Mouse (Mus musculus) layer of hippocampus, adult 8-10 months (tissue): ENCODE data around the gene Kif18b. TPM values are rescaled to one million over a fixed set of nuclear protein-coding genes. Genes with fewer than 3 reads are reported as not detected.

Source experiments
- DNase-seq, 2 experiments: peaks; one replicate each; pipeline ENCODE4 v3.0.0; 2022; ENCODE audit warnings: low spot score in 2 of 2
- total RNA-seq, 4 experiments: library from RNA; stranded (reverse); gene quantifications; 2 replicates each; pipeline ENCODE4 v1.2.4; 2022

Kif18b gene
- total RNA-seq = under 1 TPM in 3 of 4 experiments, not detected in 1; 0.14 to 0.29 (median 0.23) TPM

DNA sequence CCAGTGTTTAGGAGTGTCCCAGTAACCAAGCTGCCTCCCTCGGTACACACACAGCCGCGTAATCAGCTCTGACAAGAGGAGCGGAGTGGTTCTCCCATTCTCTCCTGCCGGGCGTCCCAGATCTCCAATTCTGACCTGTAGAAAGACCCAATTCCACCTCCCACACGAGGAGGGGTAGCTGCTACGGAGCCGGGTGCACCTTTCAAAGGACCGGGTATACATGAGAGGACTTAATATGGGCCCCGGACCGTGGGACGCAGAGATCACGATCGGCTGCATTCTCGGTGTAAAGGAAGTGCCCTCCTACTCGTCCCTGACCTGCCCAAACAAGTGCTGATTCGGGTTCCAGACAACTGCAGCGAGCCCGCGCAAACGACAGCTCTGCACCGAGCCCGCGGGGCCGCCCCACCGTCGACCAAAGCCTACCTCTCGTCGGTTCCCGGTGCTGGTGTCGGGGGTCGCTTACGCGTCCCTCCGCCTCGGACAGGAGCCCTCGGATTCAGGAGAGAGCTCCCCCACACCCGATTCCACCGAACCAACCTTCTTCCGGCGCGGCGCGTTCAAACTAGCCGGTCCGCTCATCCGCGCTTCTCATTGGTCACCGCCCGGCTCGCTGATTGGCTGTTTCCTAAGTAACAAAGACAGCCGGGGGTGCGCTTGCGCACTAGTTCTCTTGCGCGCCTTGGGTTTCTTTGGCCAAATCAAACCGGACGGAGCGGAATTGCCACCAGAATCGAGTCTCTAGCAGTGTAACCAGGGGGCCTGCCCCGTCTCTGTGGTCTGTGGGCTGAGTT, at the start of gene Kif18b:
Gene Kif18b, minus strand, starts transcription at position 568 of the 794 bp plus-strand sequence.
- peak; percentile 91 to 94 for DNase-seq

DNA sequence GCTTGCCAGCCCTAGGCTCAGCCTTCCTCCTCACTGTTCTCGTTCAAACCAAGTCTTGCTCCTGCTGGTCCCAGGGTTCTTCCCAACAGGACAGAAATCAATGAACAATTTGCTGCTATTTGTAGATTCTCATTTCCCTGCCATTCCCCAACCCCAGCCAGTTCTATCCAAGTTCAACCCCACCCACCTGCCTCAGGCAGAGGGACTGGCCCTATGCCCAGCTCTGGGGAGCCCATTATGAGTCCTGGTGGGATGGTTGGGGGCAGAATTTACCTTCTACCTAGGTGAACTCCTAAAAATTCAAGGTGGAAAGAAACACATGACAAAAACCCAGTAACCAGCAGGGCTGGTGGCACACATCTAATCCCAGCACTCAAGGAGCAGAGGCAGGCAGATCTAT, 47.4 kb upstream of the Kif18b start:
- no peak for DNase-seq

GRCm38 (mm10) chr11:102971604-102972003, 46.7 kb upstream of the Kif18b start:
- no peak for DNase-seq

GRCm38 (mm10) chr11:102964547-102965091, 39.7 kb upstream of the Kif18b start:
- no peak for DNase-seq

- DNase-seq = no peak
Measured at GRCm38 (mm10) chr11:102963855-102964546, 39.1 kb upstream of the Kif18b start.

DNA sequence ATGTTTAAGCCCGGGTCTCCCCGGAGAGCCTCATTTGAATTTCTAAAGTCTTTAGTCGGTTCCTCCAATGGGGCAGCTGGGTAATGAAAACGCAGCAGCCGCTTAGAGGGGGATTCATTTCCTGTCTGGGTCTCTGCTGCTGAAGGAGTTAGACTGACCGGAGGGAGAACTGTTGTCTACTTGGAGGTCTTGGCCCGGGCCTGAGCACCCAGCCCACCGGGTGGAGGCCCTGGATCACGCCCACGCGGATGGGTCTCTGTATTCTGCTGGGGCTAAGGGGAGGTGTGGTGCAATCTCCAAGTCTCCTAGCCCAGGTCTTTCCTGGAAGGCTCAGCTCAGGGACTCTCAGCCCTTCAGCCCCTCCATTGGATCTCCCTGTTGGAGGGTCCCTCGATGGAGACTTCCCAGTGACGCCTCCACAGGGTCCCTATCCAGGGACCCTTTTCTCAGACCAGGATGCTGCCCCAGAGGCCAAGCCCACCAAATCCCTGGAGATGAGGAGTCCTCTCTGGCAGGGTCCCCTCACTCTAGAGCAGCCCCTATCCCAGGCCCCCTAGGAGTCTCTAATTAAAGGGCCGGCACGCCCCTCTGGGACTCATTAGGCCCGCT, 38.4 kb upstream of the Kif18b start:
- no peak for DNase-seq

DNA sequence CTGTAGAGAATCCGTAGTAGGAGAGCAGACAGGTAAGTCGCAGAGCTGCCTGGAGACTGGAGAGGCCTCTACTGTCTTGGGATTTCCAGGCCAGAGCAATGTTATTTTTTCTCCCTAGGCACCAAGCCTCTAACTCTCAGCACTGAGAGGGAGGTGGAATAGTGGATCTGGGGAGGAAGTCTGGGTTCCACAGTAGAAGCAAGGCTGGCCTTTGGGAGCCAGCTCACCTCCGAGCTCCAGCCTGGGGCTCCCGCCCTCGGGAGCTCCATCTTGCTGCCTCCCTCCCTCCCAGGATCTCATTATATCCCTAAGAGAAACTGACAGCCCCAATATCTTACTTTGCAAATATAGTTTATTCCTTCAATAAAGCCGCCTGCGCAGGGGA, 37.9 kb upstream of the Kif18b start:
- DNase-seq = no peak

DNA sequence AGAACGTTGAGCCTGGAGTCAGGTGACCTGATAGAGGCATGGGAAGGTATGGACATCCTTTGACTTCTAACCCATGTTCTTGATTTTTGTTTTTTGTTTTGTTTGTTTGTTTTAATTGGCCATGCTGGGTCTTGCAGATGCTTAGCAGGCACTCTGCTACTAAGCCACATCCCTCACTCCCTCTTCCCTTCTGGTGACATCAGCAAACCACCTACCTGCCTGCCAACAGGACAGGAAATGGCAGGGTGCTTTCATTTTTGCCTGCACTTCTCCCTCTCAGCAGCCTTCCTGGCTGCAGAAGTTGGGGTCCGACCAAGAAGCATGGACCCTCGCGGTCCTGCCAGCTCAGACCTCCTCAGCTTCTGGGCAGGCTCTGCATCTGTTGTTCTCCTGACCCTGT, 36.2 kb upstream of the Kif18b start:
- no peak for DNase-seq

GRCm38 (mm10) chr11:102958870-102959269, 33.9 kb upstream of the Kif18b start:
- no peak for DNase-seq

- no peak for DNase-seq
Measured at GRCm38 (mm10) chr11:102958431-102958830, 33.5 kb upstream of the Kif18b start.

GRCm38 (mm10) chr11:102957692-102958091, 32.8 kb upstream of the Kif18b start:
- DNase-seq = no peak

DNA sequence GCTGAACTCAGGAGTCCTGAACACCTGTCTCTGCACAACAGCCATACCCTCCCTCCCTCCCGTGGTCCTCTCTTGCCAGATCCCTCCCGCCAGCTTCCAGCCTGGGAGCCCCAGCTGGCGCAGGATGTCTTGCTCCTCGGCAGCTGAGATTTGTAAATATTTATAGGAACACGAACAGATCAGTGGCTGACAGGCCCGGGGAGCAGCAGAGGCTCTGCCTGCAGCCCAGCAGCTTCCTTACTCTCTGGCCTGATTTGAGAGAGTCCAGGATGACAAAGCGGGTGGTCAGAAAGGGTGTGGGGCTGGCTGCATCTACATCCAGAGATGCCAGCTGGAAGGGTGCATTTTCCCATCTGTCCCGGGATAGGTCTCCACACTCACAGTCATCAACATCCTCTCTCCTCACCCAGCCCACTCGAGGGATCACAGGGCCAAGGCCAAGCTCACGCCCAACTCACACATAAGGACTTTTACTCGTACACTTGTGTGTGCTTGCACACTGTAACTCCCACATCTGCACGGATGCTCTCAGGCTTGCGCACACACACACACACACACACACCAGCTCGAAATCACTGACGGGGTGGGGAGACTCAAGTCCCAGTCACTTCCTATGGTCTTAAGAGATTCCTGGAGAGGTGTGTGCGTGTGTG, 32.2 kb upstream of the Kif18b start:
- DNase-seq = no peak

- no peak for DNase-seq
Measured at GRCm38 (mm10) chr11:102952922-102953321, 28.0 kb upstream of the Kif18b start.

- peak in 1 of 2 experiments; percentile 29 for DNase-seq
Measured at GRCm38 (mm10) chr11:102948043-102948961, 23.4 kb upstream of the Kif18b start.

DNA sequence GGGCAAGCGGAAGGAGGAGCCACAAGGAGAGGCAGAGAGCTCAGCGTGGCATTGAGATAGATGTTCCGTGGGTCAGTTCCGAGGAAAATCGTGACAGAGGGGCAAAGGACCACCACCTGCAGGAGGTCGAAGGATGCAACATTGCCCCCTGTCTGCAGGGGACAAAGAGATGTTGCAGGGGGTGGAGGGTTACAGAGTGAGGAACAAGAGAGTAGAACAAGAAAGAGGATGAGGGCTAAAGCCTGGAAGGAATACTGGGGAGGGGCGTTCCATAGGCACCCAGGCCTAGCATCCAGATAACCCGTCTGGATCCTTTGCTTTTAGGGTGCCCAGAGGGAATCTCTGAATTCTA, 22.0 kb upstream of the Kif18b start:
- DNase-seq = no peak

GRCm38 (mm10) chr11:102946265-102946991, 21.5 kb upstream of the Kif18b start, which contains the start of gene C1ql1:
Gene C1ql1 (minus strand): TSS chr11:102946688.
- DNase-seq = peak; percentile 32 to 39

DNA sequence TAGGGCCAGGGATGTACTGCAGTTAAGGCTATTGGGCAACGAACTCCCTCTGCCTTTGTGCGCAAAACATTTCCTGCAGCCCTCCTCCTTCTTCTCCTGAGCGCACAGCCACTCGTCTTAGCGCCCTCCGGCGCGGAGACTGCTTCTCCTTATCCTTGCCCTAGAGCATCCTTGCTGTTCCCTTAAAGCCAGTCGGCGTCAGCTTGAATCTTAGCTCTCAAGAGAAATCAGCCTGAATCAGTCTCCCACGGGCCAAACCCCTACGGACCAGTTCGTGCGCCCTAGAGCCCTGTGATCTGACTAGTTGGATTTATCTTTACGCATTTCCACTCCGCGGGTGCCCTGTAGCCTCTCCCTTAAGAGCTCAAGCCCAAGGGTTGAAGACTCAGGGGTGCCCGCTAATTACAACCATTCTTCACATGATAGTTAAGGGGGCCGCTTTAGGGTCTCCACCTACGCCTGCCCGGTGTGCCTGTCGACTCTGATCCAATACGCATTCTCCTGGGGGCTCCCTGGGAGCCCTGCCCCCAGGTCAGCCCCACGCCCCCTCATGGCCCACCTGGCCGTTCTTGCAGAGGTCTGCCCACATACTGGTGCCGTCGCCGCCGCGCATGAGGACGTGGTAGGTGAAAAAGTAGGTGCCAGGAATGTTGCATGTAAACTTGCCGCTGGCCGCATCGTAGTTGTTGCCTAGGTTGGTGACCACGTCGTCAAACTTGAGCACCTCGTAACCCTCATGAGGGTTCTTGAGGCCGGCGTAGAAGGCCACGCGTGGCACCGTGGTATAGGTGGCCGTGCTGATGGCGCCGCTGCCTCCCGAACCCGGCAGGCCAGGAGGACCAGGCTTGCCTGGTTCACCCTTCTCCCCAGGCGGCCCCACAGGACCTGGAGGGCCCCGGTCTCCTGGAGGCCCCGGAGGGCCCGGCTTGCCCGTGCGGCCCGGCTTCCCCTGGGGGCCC, 20.7 kb upstream of the Kif18b start:
- no peak for DNase-seq

DNA sequence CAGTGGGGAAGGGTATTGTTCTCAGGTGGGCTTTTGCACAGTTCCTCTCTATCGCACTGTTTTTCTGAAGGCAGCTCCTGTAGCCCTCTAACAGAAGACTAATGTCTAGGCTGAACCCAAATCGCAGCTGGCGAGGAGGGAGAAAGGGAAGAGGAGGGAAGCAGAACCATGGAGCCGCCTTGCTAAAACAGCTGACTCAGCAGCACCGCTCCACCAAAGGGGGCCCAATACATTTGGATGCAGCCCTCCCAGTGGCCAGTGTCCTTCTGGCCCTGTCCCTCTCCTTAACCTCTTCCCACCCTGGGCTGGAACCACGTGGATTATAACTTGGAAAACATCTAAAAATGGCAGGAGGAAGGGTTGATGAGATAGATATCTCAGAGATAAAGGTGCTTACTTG, 16.3 kb upstream of the Kif18b start:
- DNase-seq = no peak
